Mouse (Mus musculus): ENCODE measurements at regions not wholly inside any gene's neighbourhood (a gene's known extent, or its start where the extent isn't known, plus 50 kb on each side); places are given as distances from the start of the nearest gene placed in this dataset.
"Not testable (repeated sequence)": the region's sequence is repeated elsewhere in the genome, so short reads cannot be mapped to it uniquely, and the experiment has no call there.

DNA sequence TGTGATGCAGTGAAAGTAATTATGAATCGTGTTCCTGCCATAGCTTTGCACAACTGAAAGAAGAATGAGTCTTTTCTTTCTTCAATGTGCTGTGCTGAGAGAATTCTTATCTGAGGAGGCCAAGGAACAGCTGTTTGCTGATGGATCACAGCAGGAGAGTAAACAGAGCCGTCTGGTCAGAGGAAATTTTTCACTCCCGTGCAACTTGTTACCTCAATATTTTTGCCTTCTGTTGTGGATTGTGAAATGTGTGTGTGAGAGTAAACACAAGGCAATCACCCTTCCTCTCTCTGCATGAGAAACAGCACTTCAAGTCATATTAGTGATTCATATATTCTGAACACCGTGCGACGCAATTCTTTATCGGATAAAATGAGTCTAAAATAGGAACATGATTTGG lies 171.9 kb downstream of the Epm2a start:
- H3K4me3 ChIP-seq = no peak overlapping the region
- no peak overlapping the region for H3K27ac ChIP-seq
- no peaks in the 10 kb centered on the region for H3K36me3 ChIP-seq
- H3K4me2 ChIP-seq = no peak overlapping the region
- WGBS = 80% methylated on average over 7 of the region's 7 CpGs
- no peak overlapping the region for H3K9ac ChIP-seq
- ATAC-seq (ENCODE audit: insufficient number of reproducible peaks, insufficient read depth, low FRiP score, low TSS enrichment, low read depth) = no peak
- H3K4me1 ChIP-seq = no peaks in the 10 kb centered on the region
- H3K27me3 ChIP-seq = no peaks in the 10 kb centered on the region
- H3K9me3 ChIP-seq = no peaks in the 10 kb centered on the region

DNA sequence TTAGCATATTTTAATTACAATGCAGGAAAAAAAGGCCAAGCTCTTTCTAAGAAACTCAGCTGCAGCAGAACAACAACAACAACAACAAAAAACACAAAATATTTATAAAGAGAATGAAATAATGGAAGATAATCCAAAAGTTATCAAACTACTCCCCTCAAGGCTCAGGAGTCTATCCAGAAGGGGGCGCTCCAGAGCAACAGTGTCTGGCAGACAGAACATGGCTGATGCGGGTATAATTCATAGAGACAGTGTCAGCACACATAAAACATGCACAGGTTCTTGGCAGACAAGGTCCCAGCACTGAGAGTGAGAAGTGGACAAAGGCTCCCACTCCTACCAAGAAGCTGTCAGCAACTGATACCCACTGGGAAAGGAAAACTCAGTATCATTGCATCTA lies 173.9 kb downstream of the Epm2a start:
- no peak overlapping the region for H3K9ac ChIP-seq
- ATAC-seq (ENCODE audit: insufficient number of reproducible peaks, insufficient read depth, low FRiP score, low TSS enrichment, low read depth) = no peak
- H3K4me1 ChIP-seq = no peaks in the 10 kb centered on the region
- 54% methylated on average over 2 of the region's 2 CpGs for WGBS
- H3K4me2 ChIP-seq = no peak overlapping the region
- no peaks in the 10 kb centered on the region for H3K36me3 ChIP-seq
- no peak overlapping the region for H3K4me3 ChIP-seq
- no peaks in the 10 kb centered on the region for H3K27me3 ChIP-seq
- no peak overlapping the region for H3K27ac ChIP-seq
- no peaks in the 10 kb centered on the region for H3K9me3 ChIP-seq

DNA sequence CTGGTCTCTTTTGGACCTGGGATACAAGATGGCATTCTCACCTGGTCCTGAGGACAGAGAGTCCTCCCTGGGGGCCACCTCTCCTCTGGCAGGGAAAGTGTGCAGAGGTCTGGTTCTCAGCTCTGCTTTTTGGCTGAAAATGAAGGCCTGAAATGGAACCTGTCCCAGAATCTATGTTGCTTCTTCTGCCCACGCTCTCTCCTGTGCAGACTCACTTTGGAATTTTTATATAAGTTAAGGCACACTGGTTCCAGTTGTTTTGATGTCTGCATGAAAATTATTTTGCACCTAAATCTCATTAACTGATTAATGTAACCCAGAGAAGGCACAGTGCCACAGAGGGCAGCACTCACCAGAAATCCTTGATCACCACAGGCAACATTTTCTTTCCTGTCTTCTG lies 188.1 kb downstream of the Epm2a start:
- H3K36me3 ChIP-seq = no peaks in the 10 kb centered on the region
- H3K4me3 ChIP-seq = no peak overlapping the region
- 86% methylated on average over 1 of the region's 1 CpGs for WGBS
- H3K27ac ChIP-seq = no peak overlapping the region
- no peaks in the 10 kb centered on the region for H3K27me3 ChIP-seq
- no peaks in the 10 kb centered on the region for H3K9me3 ChIP-seq
- H3K4me1 ChIP-seq = no peaks in the 10 kb centered on the region
- H3K4me2 ChIP-seq = no peak overlapping the region
- no peak overlapping the region for H3K9ac ChIP-seq
- no peak for ATAC-seq (ENCODE audit: insufficient number of reproducible peaks, insufficient read depth, low FRiP score, low TSS enrichment, low read depth)

DNA sequence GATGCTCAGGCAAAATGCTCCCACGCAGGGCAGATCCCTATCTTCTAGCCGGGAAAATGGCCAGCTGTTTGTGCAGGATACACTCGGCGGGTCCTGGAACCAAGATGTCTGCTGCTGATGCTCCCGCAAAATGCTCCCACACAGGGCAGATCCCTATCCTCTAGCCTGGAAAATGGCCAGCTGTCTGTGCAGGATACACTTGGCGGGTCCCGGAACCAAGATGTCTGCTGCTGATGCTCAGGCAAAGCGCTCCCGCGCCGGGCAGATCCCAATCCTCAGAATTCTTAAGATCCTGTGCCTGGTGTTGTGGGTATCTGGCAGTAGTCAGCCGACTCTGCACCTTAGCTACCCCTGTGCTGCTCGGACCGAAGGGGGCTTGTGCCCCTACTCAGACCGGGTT lies 212.2 kb downstream of the Epm2a start:
- not testable (repeated sequence) for H3K9me3 ChIP-seq; H3K36me3 ChIP-seq; H3K4me2 ChIP-seq; H3K9ac ChIP-seq; H3K4me1 ChIP-seq; H3K27me3 ChIP-seq; H3K4me3 ChIP-seq; H3K27ac ChIP-seq; ATAC-seq (ENCODE audit: insufficient number of reproducible peaks, insufficient read depth, low FRiP score, low TSS enrichment, low read depth)
- WGBS = 89% methylated on average over 15 of the region's 15 CpGs

DNA sequence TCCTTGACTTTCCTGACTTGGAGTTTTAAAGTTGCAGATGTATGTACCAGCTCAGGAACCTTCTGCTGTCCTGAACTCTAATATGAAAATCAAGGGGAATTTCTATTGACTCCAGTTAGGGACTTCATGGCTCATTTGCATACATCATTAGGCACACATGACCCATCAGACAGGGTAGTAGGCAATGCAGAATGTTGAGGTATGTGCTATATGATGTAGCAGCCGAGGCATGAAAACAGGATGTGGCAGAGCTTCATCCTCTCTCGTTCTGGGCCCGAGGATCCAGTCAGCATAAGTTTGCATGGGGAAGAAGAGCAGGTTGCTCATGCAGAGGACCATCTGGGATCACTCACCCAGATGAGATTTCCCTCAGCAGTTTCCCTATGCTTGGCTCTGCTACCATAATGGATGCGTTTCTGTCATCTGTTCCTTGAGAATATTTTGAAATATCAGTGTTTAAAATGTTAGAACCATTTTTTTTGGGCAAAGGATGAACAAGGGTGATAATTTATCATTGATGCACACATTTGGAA lies 227.4 kb downstream of the Epm2a start:
- ATAC-seq (ENCODE audit: insufficient number of reproducible peaks, insufficient read depth, low FRiP score, low TSS enrichment, low read depth) = no peak
- WGBS = 70% methylated on average over 4 of the region's 4 CpGs
- no peak overlapping the region for H3K4me3 ChIP-seq

DNA sequence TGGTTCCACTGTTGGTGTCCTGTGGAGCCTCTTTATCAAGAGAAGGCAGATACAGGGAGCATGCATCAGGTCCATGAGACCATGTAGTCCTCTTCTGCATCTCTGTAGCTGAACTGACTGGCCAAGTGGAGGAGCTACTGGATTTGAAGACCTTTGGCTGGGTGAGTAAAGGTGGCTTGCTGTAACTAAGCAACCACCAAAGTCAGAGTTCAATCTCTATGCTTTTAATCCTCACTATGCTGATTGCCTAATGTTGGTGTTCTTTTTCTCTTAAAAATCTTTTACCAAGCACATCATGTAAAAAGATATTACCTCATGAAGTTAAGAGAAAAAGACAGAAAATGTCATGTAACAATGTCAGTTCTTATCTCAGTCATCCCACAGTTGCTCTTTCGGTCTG lies 265.2 kb downstream of the Epm2a start:
- H3K4me1 ChIP-seq = no peaks in the 10 kb centered on the region
- no peak overlapping the region for H3K4me2 ChIP-seq
- WGBS = 91% methylated on average over 1 of the region's 1 CpGs
- H3K4me3 ChIP-seq = no peak overlapping the region
- no peaks in the 10 kb centered on the region for H3K9me3 ChIP-seq
- no peaks in the 10 kb centered on the region for H3K27me3 ChIP-seq
- H3K9ac ChIP-seq = no peak overlapping the region
- H3K36me3 ChIP-seq = no peaks in the 10 kb centered on the region
- no peak for ATAC-seq (ENCODE audit: insufficient number of reproducible peaks, insufficient read depth, low FRiP score, low TSS enrichment, low read depth)
- no peak overlapping the region for H3K27ac ChIP-seq

More for the DNA sequence above, 227.4 kb downstream of the Epm2a start:
- Histone ChIP-seq H3K27ac (no peak overlapping the region), H3K36me3 (no peaks in the 10 kb centered on the region), H3K4me2 (no peak overlapping the region), H3K4me1 (no peaks in the 10 kb centered on the region), H3K27me3 (no peaks in the 10 kb centered on the region), H3K9ac (no peak overlapping the region), H3K9me3 (no peaks in the 10 kb centered on the region)

DNA sequence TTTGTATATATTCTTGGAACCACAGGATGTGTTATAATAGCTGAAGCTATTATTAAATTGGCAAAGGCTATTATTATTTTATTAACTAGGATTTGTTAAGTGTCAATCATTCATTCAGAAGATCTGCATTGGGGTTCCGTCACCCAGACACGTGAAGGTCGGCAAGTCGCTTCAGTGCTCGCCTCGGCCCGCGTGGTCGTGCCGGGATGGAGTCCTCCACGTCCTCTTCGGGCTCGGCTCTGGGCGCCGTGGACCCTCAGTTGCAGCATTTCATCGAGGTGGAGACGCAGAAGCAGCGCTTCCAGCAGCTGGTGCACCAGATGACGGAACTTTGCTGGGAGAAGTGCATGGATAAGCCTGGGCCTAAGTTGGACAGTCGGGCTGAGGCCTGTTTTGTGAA lies 265.9 kb downstream of the Epm2a start:
- H3K27me3 ChIP-seq; H3K4me3 ChIP-seq; H3K9me3 ChIP-seq; H3K27ac ChIP-seq; H3K4me2 ChIP-seq; H3K9ac ChIP-seq; H3K4me1 ChIP-seq; ATAC-seq (ENCODE audit: insufficient number of reproducible peaks, insufficient read depth, low FRiP score, low TSS enrichment, low read depth); H3K36me3 ChIP-seq: not testable (repeated sequence)
- WGBS = 95% methylated on average over 20 of the region's 20 CpGs

DNA sequence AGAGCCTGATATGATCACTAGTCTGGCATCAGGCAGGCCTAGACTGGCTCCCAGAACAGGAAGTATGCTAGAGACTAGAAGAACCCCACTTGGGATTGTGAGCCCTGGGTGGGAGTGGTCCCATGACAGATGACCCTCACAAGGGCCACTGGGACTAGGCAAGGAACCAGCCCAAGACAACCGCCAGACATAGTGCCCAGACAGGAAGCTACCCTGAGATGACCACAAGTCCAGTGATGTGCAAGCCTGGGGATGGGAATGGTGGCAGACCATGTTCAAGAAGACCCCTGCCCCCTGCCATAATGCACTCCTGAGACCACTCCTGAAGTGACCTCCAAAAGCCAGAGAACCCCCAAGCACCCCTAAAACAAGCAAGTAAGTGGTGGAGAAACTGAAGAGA lies 304.9 kb downstream of the Epm2a start:
- Histone ChIP-seq H3K9ac (no peak overlapping the region), H3K4me2 (no peak overlapping the region), H3K4me3 (no peak overlapping the region), H3K36me3 (no peaks in the 10 kb centered on the region), H3K9me3 (no peaks in the 10 kb centered on the region), H3K4me1 (no peaks in the 10 kb centered on the region), H3K27ac (no peak overlapping the region), H3K27me3 (no peaks in the 10 kb centered on the region)
- 95% methylated on average over 1 of the region's 1 CpGs for WGBS
- ATAC-seq (ENCODE audit: insufficient number of reproducible peaks, insufficient read depth, low FRiP score, low TSS enrichment, low read depth) = no peak

DNA sequence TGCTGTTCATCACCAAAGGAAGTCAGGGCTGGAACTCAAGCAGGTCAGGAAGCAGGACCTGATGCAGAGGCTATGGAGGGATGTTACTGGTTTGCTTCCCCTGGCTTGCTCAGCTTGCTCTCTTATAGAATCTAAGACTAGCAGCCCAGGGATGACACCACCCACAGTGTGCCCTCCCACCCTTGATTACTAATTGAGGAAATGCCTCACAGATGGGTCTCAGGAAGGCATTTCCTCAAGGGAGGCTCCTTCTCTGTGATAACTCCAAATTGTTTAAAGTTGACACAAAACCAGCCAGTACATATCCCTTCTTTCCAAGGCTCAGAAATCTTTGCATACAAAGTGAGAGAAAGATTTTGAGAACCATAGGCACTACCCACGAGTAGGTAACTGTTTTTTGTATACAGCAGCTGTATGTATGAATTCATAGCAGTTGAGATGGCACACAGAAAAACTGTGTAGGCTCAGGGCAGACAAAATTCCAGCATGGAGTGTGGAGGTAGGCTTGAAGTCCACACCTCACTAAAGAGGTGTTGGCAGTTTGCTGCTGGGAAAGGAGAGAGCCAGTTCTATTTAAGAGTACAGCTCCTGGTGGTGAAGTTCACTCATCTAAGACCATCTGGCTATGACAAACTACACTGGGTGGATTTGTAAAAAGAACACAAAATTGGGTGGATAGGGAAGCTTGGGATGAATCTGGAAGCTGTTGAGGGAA lies 317.0 kb downstream of the Epm2a start:
- H3K36me3 ChIP-seq = no peaks in the 10 kb centered on the region
- WGBS = 35% methylated on average over 1 of the region's 1 CpGs
- no peak overlapping the region for H3K4me3 ChIP-seq
- H3K27me3 ChIP-seq = no peaks in the 10 kb centered on the region
- no peak overlapping the region for H3K4me2 ChIP-seq
- H3K4me1 ChIP-seq = no peaks in the 10 kb centered on the region
- H3K27ac ChIP-seq = no peak overlapping the region
- H3K9me3 ChIP-seq = no peaks in the 10 kb centered on the region
- H3K9ac ChIP-seq = no peak overlapping the region
- ATAC-seq (ENCODE audit: insufficient number of reproducible peaks, insufficient read depth, low FRiP score, low TSS enrichment, low read depth) = no peak

DNA sequence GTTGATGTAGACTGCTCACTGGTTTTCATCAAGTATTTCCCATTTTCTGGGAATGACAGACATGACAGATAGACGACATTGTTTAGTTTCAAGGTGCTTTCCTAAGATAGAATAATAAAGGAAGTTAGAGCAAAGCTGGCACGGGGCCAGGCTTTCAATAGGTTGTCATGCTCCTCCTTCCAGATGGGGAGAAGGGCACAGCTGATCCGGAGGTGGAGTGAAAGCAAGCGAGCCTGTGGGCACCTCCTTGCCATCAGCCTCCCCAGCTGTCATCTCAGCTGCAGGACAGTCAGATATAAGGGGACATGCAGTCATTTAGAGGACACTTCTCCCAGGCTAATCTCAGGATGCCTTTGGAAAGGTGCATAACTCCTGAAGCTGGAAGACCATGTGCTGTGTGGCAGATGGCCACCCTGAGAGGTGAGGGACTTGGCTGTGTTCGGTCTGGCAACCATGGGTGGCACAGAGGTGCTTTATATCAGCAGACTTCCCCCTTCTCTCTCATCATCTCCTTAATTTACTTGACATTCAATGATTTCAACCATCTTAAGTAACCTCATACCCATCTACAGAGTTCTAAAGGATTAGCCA lies 318.6 kb downstream of the Epm2a start:
- Histone ChIP-seq H3K9ac (no peak overlapping the region), H3K36me3 (no peaks in the 10 kb centered on the region), H3K27me3 (no peaks in the 10 kb centered on the region), H3K4me3 (no peak overlapping the region), H3K4me2 (no peak overlapping the region), H3K4me1 (no peaks in the 10 kb centered on the region), H3K27ac (no peak overlapping the region), H3K9me3 (no peaks in the 10 kb centered on the region)
- 64% methylated on average over 5 of the region's 5 CpGs for WGBS
- ATAC-seq (ENCODE audit: insufficient number of reproducible peaks, insufficient read depth, low FRiP score, low TSS enrichment, low read depth) = no peak

DNA sequence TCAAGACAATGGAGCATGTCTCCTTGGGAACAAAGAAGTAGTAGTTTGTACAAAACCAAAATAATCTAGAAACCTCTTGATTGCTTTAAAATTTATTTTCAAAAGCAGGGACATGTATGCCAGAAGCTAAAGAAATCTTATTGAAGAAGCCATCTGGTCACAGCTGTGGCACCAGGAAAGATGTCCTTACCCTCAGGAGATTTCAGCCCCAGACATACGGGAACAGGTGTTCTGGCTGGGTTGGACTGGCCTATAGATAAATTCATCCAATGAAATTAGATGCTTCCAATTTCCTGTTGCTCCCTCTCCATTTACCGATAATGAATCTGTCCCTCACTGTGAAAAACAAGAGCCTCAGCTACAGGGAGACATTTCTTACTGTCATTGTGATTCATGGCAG lies 366.5 kb downstream of the Epm2a start:
- no peaks in the 10 kb centered on the region for H3K36me3 ChIP-seq
- ATAC-seq (ENCODE audit: insufficient number of reproducible peaks, insufficient read depth, low FRiP score, low TSS enrichment, low read depth) = no peak
- 70% methylated on average over 2 of the region's 2 CpGs for WGBS
- no peak overlapping the region for H3K27ac ChIP-seq
- H3K27me3 ChIP-seq = no peaks in the 10 kb centered on the region
- H3K4me3 ChIP-seq = no peak overlapping the region
- H3K4me1 ChIP-seq = no peaks in the 10 kb centered on the region
- no peak overlapping the region for H3K9ac ChIP-seq
- H3K4me2 ChIP-seq = no peak overlapping the region
- H3K9me3 ChIP-seq = no peaks in the 10 kb centered on the region

DNA sequence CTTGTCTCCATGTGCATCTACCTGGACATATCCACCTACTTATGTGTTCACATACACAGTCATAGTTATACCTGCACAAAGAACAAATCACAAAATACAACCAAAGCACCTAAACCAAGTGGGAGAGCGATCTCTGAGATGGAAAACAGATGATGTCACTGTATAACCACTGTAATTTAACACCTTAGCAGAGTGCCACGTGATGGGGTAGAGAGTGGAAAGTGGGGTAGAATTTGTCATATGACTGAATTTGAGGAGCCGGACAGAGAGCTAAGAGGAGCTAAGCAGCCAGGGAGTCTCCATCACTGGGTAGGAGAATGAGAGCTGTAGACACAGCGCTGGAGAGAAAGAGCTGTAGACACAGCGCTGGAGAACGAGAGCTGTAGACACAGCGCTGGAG lies 381.6 kb downstream of the Epm2a start:
- no peaks in the 10 kb centered on the region for H3K36me3 ChIP-seq
- H3K27me3 ChIP-seq = no peaks in the 10 kb centered on the region
- no peak overlapping the region for H3K4me3 ChIP-seq
- H3K9ac ChIP-seq = no peak overlapping the region
- 75% methylated on average over 7 of the region's 7 CpGs for WGBS
- no peak for ATAC-seq (ENCODE audit: insufficient number of reproducible peaks, insufficient read depth, low FRiP score, low TSS enrichment, low read depth)
- no peaks in the 10 kb centered on the region for H3K4me1 ChIP-seq
- no peaks in the 10 kb centered on the region for H3K9me3 ChIP-seq
- H3K4me2 ChIP-seq = no peak overlapping the region
- H3K27ac ChIP-seq = no peak overlapping the region

Data from embryonic facial prominence, embryonic 13.5 days (tissue).